Mouse (Mus musculus) G1E (cell line): ENCODE data around the gene Maged1.

Experiments
- CTCF ChIP-seq: IDR thresholded peaks from 2 replicates; pipeline ENCODE4 v1.5.1; 2012; ENCODE audit warnings: low read depth, low read length, inconsistent platforms, mixed read lengths
- GATA1 ChIP-seq: IDR thresholded peaks from 2 replicates; pipeline ENCODE4 v1.6.1; 2012; ENCODE audit warnings: borderline replicate concordance, low read length, inconsistent platforms, mixed read lengths

GRCm38 (mm10) chrX:94540341-94541201, 1.4 kb downstream of the Maged1 start:
- TF ChIP-seq CTCF (no peak), GATA1 (no peak)
